Mouse (Mus musculus) CH12.LX (cell line): ENCODE results near the gene Slc2a4. TPM values are rescaled to one million over a fixed set of nuclear protein-coding genes. Genes with fewer than 3 reads are reported as not detected.

Experiments
- DNase-seq: peaks from one replicate; pipeline ENCODE4 v3.0.0-alpha.2; 2013; ENCODE audit errors: extremely low read depth
- H3K27ac ChIP-seq: 2 replicates; pipeline ENCODE4 v1.5.1; 2012; ENCODE audit warnings: low read depth, mild to moderate bottlenecking, control low read depth, moderate library complexity; ENCODE audit not compliant: insufficient read depth
- H3K27me3 ChIP-seq: replicated peaks from 2 replicates; pipeline ENCODE3; 2012; ENCODE audit warnings: inconsistent platforms
- H3K36me3 ChIP-seq, 2 experiments: replicated peaks in 1 of 2; 2 replicates each; pipeline versions ENCODE3 to v1.6.1; 2012; ENCODE audit warnings: inconsistent platforms in 1 of 2, low read length in 1 of 2, mild to moderate bottlenecking in 1 of 2, mixed read lengths in 1 of 2, moderate library complexity in 1 of 2; ENCODE audit not compliant: control insufficient read depth in 1 of 2, insufficient read depth in 1 of 2
- H3K4me1 ChIP-seq, 2 experiments: 2 replicates each; pipeline ENCODE4 v1.6.1; 2012; ENCODE audit warnings: inconsistent platforms in 1 of 2, moderate library complexity in 1 of 2; ENCODE audit not compliant: insufficient read depth in 2 of 2, control insufficient read depth in 1 of 2
- H3K4me2 ChIP-seq: 2 replicates; pipeline ENCODE4 v1.6.1; 2012; ENCODE audit warnings: low read depth, mild to moderate bottlenecking, control low read depth; ENCODE audit not compliant: poor library complexity, insufficient read depth, severe bottlenecking
- H3K4me3 ChIP-seq, 3 experiments: fragments of 150-350 bp in 1 of 3; sonication (generic) in 1 of 3; replicated peaks in 1 of 3; 2 replicates each; pipeline versions ENCODE3 to v1.5.1; 2011 to 2012; ENCODE audit warnings: low read depth in 2 of 3, low read length in 2 of 3, mild to moderate bottlenecking in 2 of 3, moderate library complexity in 2 of 3, control low read depth in 1 of 3, improper control_type of control experiment in 1 of 3, inconsistent platforms in 1 of 3, mixed read lengths in 1 of 3; ENCODE audit not compliant: poor library complexity in 1 of 3
- H3K79me2 ChIP-seq: replicated peaks from 2 replicates; pipeline ENCODE4 v1.6.1; 2012; ENCODE audit warnings: mild to moderate bottlenecking, moderate library complexity; ENCODE audit not compliant: control insufficient read depth, poor library complexity, insufficient read depth, severe bottlenecking; ENCODE audit errors: extremely low read depth
- H3K9ac ChIP-seq: 2 replicates; pipeline ENCODE4 v1.6.1; 2012; ENCODE audit warnings: low read depth, mild to moderate bottlenecking, control low read depth, moderate library complexity; ENCODE audit not compliant: insufficient read depth
- H3K9me3 ChIP-seq: replicated peaks from 2 replicates; pipeline ENCODE3; 2012; ENCODE audit warnings: low read length, inconsistent platforms, mixed read lengths
- BHLHE40 ChIP-seq: IDR thresholded peaks from 2 replicates; pipeline ENCODE4 v1.6.1; 2011; ENCODE audit warnings: mild to moderate bottlenecking, low read depth, low read length, improper control_type of control experiment
- CHD1 ChIP-seq: IDR thresholded peaks from 2 replicates; pipeline ENCODE4 v1.6.1; 2012; ENCODE audit warnings: low read depth, low read length, improper control_type of control experiment, inconsistent platforms
- CHD2 ChIP-seq: IDR thresholded peaks from 2 replicates; pipeline ENCODE4 v1.6.1; 2011; ENCODE audit warnings: low read length, improper control_type of control experiment
- CTCF ChIP-seq, 2 experiments: IDR thresholded peaks in 1 of 2; conservative IDR thresholded peaks in 1 of 2; 2 replicates each; pipeline ENCODE4 v1.5.1; 2011 to 2012; ENCODE audit warnings: low read depth in 2 of 2, low read length in 2 of 2, improper control_type of control experiment in 1 of 2, inconsistent platforms in 1 of 2, mild to moderate bottlenecking in 1 of 2, moderate library complexity in 1 of 2
- E2F4 ChIP-seq: IDR thresholded peaks from 2 replicates; pipeline ENCODE4 v1.6.1; 2011; ENCODE audit warnings: low read depth, low read length, improper control_type of control experiment; ENCODE audit not compliant: insufficient replicate concordance
- ELF1 ChIP-seq: IDR thresholded peaks from 2 replicates; pipeline ENCODE4 v1.6.1; 2014; ENCODE audit warnings: low read depth, mild to moderate bottlenecking, inconsistent platforms, low read length, improper control_type of control experiment
- EP300 ChIP-seq: IDR thresholded peaks from 2 replicates; pipeline ENCODE4 v1.6.1; 2011; ENCODE audit warnings: low read length, improper control_type of control experiment
- ETS1 ChIP-seq: conservative IDR thresholded peaks from 2 replicates; pipeline ENCODE4 v1.6.1; 2012; ENCODE audit warnings: low read depth, mild to moderate bottlenecking, inconsistent platforms, low read length, improper control_type of control experiment, moderate library complexity
- GABPA ChIP-seq: IDR thresholded peaks from 2 replicates; pipeline ENCODE4 v1.6.1; 2012; ENCODE audit warnings: low read depth, low read length, improper control_type of control experiment, inconsistent platforms; ENCODE audit not compliant: insufficient replicate concordance
- HCFC1 ChIP-seq: IDR thresholded peaks from 2 replicates; pipeline ENCODE4 v1.6.1; 2012; ENCODE audit warnings: low read depth, mild to moderate bottlenecking, inconsistent platforms, low read length, improper control_type of control experiment
- IRF4 ChIP-seq: IDR thresholded peaks from 2 replicates; pipeline ENCODE4 v1.6.1; 2014; ENCODE audit warnings: low read depth, mild to moderate bottlenecking, inconsistent platforms, low read length, improper control_type of control experiment
- JUN ChIP-seq: IDR thresholded peaks from 2 replicates; pipeline ENCODE4 v1.6.1; 2011; ENCODE audit warnings: low read depth, mild to moderate bottlenecking, low read length, improper control_type of control experiment, moderate library complexity; ENCODE audit not compliant: insufficient read depth
- JUND ChIP-seq: conservative IDR thresholded peaks from 2 replicates; pipeline ENCODE4 v1.6.1; 2011; ENCODE audit warnings: low read depth, low read length, improper control_type of control experiment
- KAT2A ChIP-seq: IDR thresholded peaks from 2 replicates; pipeline ENCODE4 v1.6.1; 2012; ENCODE audit warnings: low read length, improper control_type of control experiment, inconsistent platforms; ENCODE audit not compliant: insufficient replicate concordance
- MAFK ChIP-seq: IDR thresholded peaks from 2 replicates; pipeline ENCODE4 v1.6.1; 2011; ENCODE audit warnings: low read length, improper control_type of control experiment; ENCODE audit not compliant: insufficient replicate concordance
- MAX ChIP-seq: IDR thresholded peaks from 2 replicates; pipeline ENCODE4 v1.6.1; 2011; ENCODE audit warnings: low read length, improper control_type of control experiment
- MAZ ChIP-seq: IDR thresholded peaks from 2 replicates; pipeline ENCODE4 v1.6.1; 2012; ENCODE audit warnings: low read depth, mild to moderate bottlenecking, inconsistent platforms, low read length, improper control_type of control experiment, moderate library complexity
- MEF2A ChIP-seq: IDR thresholded peaks from 2 replicates; pipeline ENCODE4 v1.6.1; 2014; ENCODE audit warnings: low read depth, mild to moderate bottlenecking, inconsistent platforms, low read length, improper control_type of control experiment, borderline replicate concordance
- MXI1 ChIP-seq: IDR thresholded peaks from 2 replicates; pipeline ENCODE4 v1.6.1; 2011; ENCODE audit warnings: mild to moderate bottlenecking, low read depth, low read length, improper control_type of control experiment
- MYC ChIP-seq: IDR thresholded peaks from 2 replicates; pipeline ENCODE4 v1.6.1; 2011; ENCODE audit warnings: low read depth, mild to moderate bottlenecking, improper control_type of control experiment, low read length
- NELFE ChIP-seq: IDR thresholded peaks from 2 replicates; pipeline ENCODE4 v1.6.1; 2011; ENCODE audit warnings: low read depth, low read length, improper control_type of control experiment
- NRF1 ChIP-seq: IDR thresholded peaks from 2 replicates; pipeline ENCODE4 v1.6.1; 2014; ENCODE audit warnings: low read depth, mild to moderate bottlenecking, inconsistent platforms, low read length, improper control_type of control experiment, moderate library complexity
- PAX5 ChIP-seq: IDR thresholded peaks from 2 replicates; pipeline ENCODE4 v1.6.1; 2012; ENCODE audit warnings: low read length, inconsistent platforms, mixed read lengths
- POLR2A ChIP-seq: IDR thresholded peaks from 2 replicates; pipeline ENCODE4 v1.6.1; 2011; ENCODE audit warnings: low read depth, mild to moderate bottlenecking, improper control_type of control experiment, low read length
- POLR2AphosphoS2 ChIP-seq: IDR thresholded peaks from 2 replicates; pipeline ENCODE4 v1.6.1; 2011; ENCODE audit warnings: low read depth, low read length, improper control_type of control experiment
- RAD21 ChIP-seq: IDR thresholded peaks from 2 replicates; pipeline ENCODE4 v1.6.1; 2011; ENCODE audit warnings: low read depth, mild to moderate bottlenecking, low read length, improper control_type of control experiment, moderate library complexity
- RCOR1 ChIP-seq: conservative IDR thresholded peaks from 2 replicates; pipeline ENCODE4 v1.6.1; 2012; ENCODE audit warnings: low read depth, mild to moderate bottlenecking, inconsistent platforms, low read length, improper control_type of control experiment
- SIN3A ChIP-seq: IDR thresholded peaks from 2 replicates; pipeline ENCODE4 v1.6.1; 2012; ENCODE audit warnings: low read length, improper control_type of control experiment, inconsistent platforms
- SMC3 ChIP-seq: IDR thresholded peaks from 2 replicates; pipeline ENCODE4 v1.6.1; 2011; ENCODE audit warnings: low read depth, low read length, improper control_type of control experiment
- TBP ChIP-seq: conservative IDR thresholded peaks from 2 replicates; pipeline ENCODE4 v1.6.1; 2011; ENCODE audit warnings: low read depth, low read length, improper control_type of control experiment
- TCF12 ChIP-seq: IDR thresholded peaks from 2 replicates; pipeline ENCODE4 v1.6.1; 2014; ENCODE audit warnings: low read depth, mild to moderate bottlenecking, inconsistent platforms, low read length, improper control_type of control experiment
- UBTF ChIP-seq: IDR thresholded peaks from 2 replicates; pipeline ENCODE4 v1.6.1; 2012; ENCODE audit warnings: low read depth, mild to moderate bottlenecking, inconsistent platforms, low read length, improper control_type of control experiment, moderate library complexity
- USF1 ChIP-seq: IDR thresholded peaks from 2 replicates; pipeline ENCODE4 v1.6.1; 2014; ENCODE audit warnings: low read depth, mild to moderate bottlenecking, inconsistent platforms, low read length, improper control_type of control experiment
- USF2 ChIP-seq: conservative IDR thresholded peaks from 2 replicates; pipeline ENCODE4 v1.6.1; 2011; ENCODE audit warnings: low read depth, low read length, improper control_type of control experiment
- ZC3H11A ChIP-seq: IDR thresholded peaks from 2 replicates; pipeline ENCODE4 v1.6.1; 2012; ENCODE audit warnings: low read depth, mild to moderate bottlenecking, inconsistent platforms, low read length, improper control_type of control experiment
- ZKSCAN1 ChIP-seq: IDR thresholded peaks from 2 replicates; pipeline ENCODE4 v1.6.1; 2012; ENCODE audit warnings: low read depth, inconsistent platforms, low read length, improper control_type of control experiment, borderline replicate concordance
- ZMIZ1 ChIP-seq: IDR thresholded peaks from 2 replicates; pipeline ENCODE4 v1.6.1; 2012; ENCODE audit warnings: low read depth, mild to moderate bottlenecking, inconsistent platforms, low read length, improper control_type of control experiment
- ZNF384 ChIP-seq: IDR thresholded peaks from 2 replicates; pipeline ENCODE4 v1.6.1; 2012; ENCODE audit warnings: low read depth, low read length, improper control_type of control experiment, inconsistent platforms
- dilution Hi-C: fragments of 300-500 bp; cut with MboI; formaldehyde crosslinking; loops from 2 replicates; pipeline ENCODE4 v1.14.3; 2020; ENCODE audit warnings: low sequenced_read_pairs; ENCODE audit not compliant: extremely low pct_unique_long_range_greater_than_20kb, extremely low pct_ligation_motif_present
- in situ Hi-C: fragments of 300-500 bp; cut with MboI; formaldehyde crosslinking; loops from 3 replicates; pipeline ENCODE4 v1.14.3; 2019; ENCODE audit warnings: low sequenced_read_pairs, low pct_ligation_motif_present, low pct_unique_long_range_greater_than_20kb, mixed read lengths
- polyA plus RNA-seq: library from polyadenylated mRNA; unstranded; fragments of >175 nt; gene quantifications from 2 replicates; pipeline ENCODE4 v1.2.1, GENCODE M21; 2012; ENCODE audit warnings: low read depth; ENCODE audit not compliant: insufficient read length
- total RNA-seq, 2 experiments: library from RNA; depleted of rRNA; stranded (reverse); fragments of 300-350 nt in 1 of 2; fragments of >200 nt in 1 of 2; gene quantifications; 2 replicates each; pipeline ENCODE4 v1.2.3; 2012 to 2014

Slc2a4 gene
- total and polyA plus RNA-seq, 3 experiments = 2.3 to 3.8 (median 2.6) TPM

- Histone ChIP-seq H3K4me1 (peaks cover 10 to 41% of the 10 kb centered on the region in 2 experiments), H3K4me3 (peak within 1 kb of the TSS; percentile 90 to 99 (median 95)), H3K4me2 (peak within 1 kb of the TSS; percentile 94), H3K9ac (peak within 1 kb of the TSS; percentile 97), H3K27me3 (no peaks in the 10 kb centered on the region), H3K79me2 (peaks cover 47% of the 10 kb centered on the region), H3K36me3 (peaks cover 26 to 31% of the 10 kb centered on the region in 2 experiments), H3K9me3 (no peaks in the 10 kb centered on the region), H3K27ac (peak within 1 kb of the TSS; percentile 94)
- peak; percentile 100 for DNase-seq
- in situ Hi-C loops (no loop called here), dilution Hi-C loops (no loop called here)
- TF ChIP-seq GABPA (no peak), ELF1 (peak; percentile 87), PAX5 (no peak), EP300 (no peak), POLR2AphosphoS2 (peak; percentile 99), MAZ (peak; percentile 88), CTCF (conservative IDR thresholded peaks at IDR 0.05 in 1 of 2, IDR thresholded peaks at IDR 0.05 in 1 of 2; ENCODE audit: low read depth in 2 of 2, low read length in 2 of 2) (peak; percentile 20 to 72; a peak in 3 of 4 replicates), SIN3A (peak; percentile 98), MAFK (no peak), SMC3 (peak; percentile 37; the same call in 1 of the 2 replicates), E2F4 (peak; percentile 80; the same call in 1 of the 2 replicates), ZNF384 (peak; percentile 100), ZC3H11A (no peak), USF1 (peak; percentile 94), BHLHE40 (peak; percentile 99), IRF4 (peak; percentile 18; the same call in 1 of the 2 replicates), MXI1 (peak; percentile 99), KAT2A (0 out of 2 replicates have a peak, but pooled peaks have one; percentile 74), CHD1 (no peak; the same call in 1 of the 2 replicates), JUN (peak; percentile 38; the same call in 1 of the 2 replicates), RAD21 (no peak; the same call in 1 of the 2 replicates), USF2 (peak; percentile 92), JUND (no peak), NELFE (peak; percentile 99), ZMIZ1 (peak; percentile 97), POLR2A (peak; percentile 98), MYC (peak; percentile 100), ETS1 (peak; percentile 60), MEF2A (peak; percentile 84), MAX (peak; percentile 99), UBTF (peak; percentile 68; the same call in 1 of the 2 replicates), ZKSCAN1 (no peak), NRF1 (peak; percentile 85), TBP (peak; percentile 93), RCOR1 (peak; percentile 93), HCFC1 (peak; percentile 76), TCF12 (peak; percentile 85), CHD2 (no peak)
Measured at GRCm38 (mm10) chr11:69921114-69922011, 26.6 kb downstream of the Slc2a4 start, which contains the start of gene Eif5a. Gene Eif5a, minus strand, starts transcription at chr11:69921958.
